ENCODE assay signal across 26 mouse cellular contexts in the genomic region with DNA sequence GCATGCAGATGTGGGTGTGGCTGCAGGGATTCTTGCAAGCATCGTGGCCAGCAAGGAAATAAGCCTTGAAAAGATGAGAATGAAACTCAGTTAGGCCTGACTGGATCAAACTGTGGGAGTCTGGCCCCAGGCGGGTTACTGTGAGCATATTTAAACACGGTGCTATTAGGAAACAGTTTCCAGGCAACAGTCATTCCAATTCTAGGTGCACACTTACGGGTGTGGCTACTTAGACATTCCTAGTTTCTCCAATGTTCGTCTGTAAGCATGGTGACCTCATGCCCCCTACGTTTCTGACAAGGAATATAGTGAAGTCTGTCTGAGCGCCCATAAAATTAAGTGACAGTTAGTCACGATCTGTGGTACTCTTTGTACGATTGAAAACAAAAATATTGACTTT. TPM values are rescaled to one million over a fixed set of nuclear protein-coding genes. Genes with fewer than 3 reads are reported as not detected.
A peak's percentile ranks its signal among the peaks of the same experiment; 100 is the strongest.
DNase-seq lines count a peak whose midpoint lies in the region; ATAC-seq and TF ChIP-seq lines count a peak whose summit lies in the region.
"Had no signal": no experiment of that assay in that cellular context is flagged by ENCODE, and none has a peak within 500 bp of the region (broad histone marks: within the 10 kb centered on the region; RNA-seq: fewer than 3 reads in every experiment).

No protein-coding gene starts in this region.

- WGBS in lung, postnatal 0 days = 59% methylated on average over 9 of the region's 9 CpGs

- TF ChIP-seq CTCF in lung, postnatal 0 days (IDR thresholded peaks at IDR 0.05) = no peak

- H3K4me1 ChIP-seq in lung, postnatal 0 days (ENCODE audit: insufficient read depth, low read depth, low read length) = no peaks in the 10 kb centered on the region
- H3K4me1 ChIP-seq: embryonic facial prominence, embryonic 12.5 days; hindbrain, embryonic 12.5 days; hindbrain, embryonic 15.5 days had no signal

- peak; percentile 83 for ATAC-seq in lung, postnatal 0 days
- ATAC-seq: CD4-positive, CD25-positive, alpha-beta regulatory T cell, adult 4 months; forebrain, embryonic 14.5 days; forebrain, postnatal 0 days had no signal

- H3K9me3 ChIP-seq in lung, postnatal 0 days (ENCODE audit: low read length) = no peaks in the 10 kb centered on the region
- H3K9me3 ChIP-seq: embryonic facial prominence, embryonic 15.5 days; hindbrain, embryonic 12.5 days; hindbrain, embryonic 15.5 days had no signal

- H3K36me3 ChIP-seq in lung, postnatal 0 days (ENCODE audit: insufficient read depth, low read length) = no peaks in the 10 kb centered on the region
- H3K36me3 ChIP-seq: hindbrain, embryonic 12.5 days; hindbrain, embryonic 15.5 days had no signal

- H3K27me3 ChIP-seq in lung, postnatal 0 days (replicated peaks; ENCODE audit: insufficient read depth, low read length) = no peaks in the 10 kb centered on the region
- H3K27me3 ChIP-seq: embryonic facial prominence, embryonic 12.5 days; embryonic facial prominence, embryonic 15.5 days; hindbrain, embryonic 12.5 days; hindbrain, embryonic 15.5 days had no signal

- H3K4me3 ChIP-seq in lung, postnatal 0 days (ENCODE audit: low read depth, low read length) = no peak overlapping the region
- H3K4me3 ChIP-seq: embryonic facial prominence, embryonic 12.5 days; embryonic facial prominence, embryonic 15.5 days; gastrocnemius, adult 2 months; hindbrain, embryonic 12.5 days; hindbrain, embryonic 15.5 days had no signal

- TF ChIP-seq EP300 in lung, postnatal 0 days (IDR thresholded peaks at IDR 0.05) = no peak

- DNase-seq in lung, postnatal 0 days (ENCODE audit: low spot score) = peak; percentile 80
- DNase-seq in lung, postnatal 10 days = no peak
- DNase-seq in retina, postnatal 1 day = peak; percentile 24
- DNase-seq in retina, embryonic 14.5 days (ENCODE audit: low spot score) = no peak
- peak; percentile 26 for DNase-seq in lung, postnatal 36 days
- no peak for DNase-seq in liver
- DNase-seq: adrenal gland, postnatal 10 days; adrenal gland, postnatal 36 days; cerebellum, adult 2 months; cerebellum, adult 9-11 months; cerebellum, postnatal 25 days; forebrain, postnatal 0 days; gastrocnemius, adult 2 months; gastrocnemius, postnatal 14 days; heart, adult 11 months had no signal

- no peak overlapping the region for H3K4me2 ChIP-seq in lung, postnatal 0 days (replicated peaks; ENCODE audit: low read depth, low read length)
- H3K4me2 ChIP-seq: embryonic facial prominence, embryonic 12.5 days; embryonic facial prominence, embryonic 15.5 days; heart, embryonic 11.5 days; hindbrain, embryonic 12.5 days; hindbrain, embryonic 15.5 days had no signal

- H3K9ac ChIP-seq in lung, postnatal 0 days (replicated peaks; ENCODE audit: low read depth) = no peak overlapping the region
- H3K9ac ChIP-seq: embryonic facial prominence, embryonic 12.5 days; embryonic facial prominence, embryonic 15.5 days; forebrain, postnatal 0 days; hindbrain, embryonic 12.5 days; hindbrain, embryonic 15.5 days had no signal

- no peak overlapping the region for H3K27ac ChIP-seq in lung, postnatal 0 days (ENCODE audit: low read length)
- H3K27ac ChIP-seq: embryonic facial prominence, embryonic 12.5 days; embryonic facial prominence, embryonic 15.5 days; gastrocnemius, adult 2 months; hindbrain, embryonic 12.5 days; hindbrain, embryonic 15.5 days had no signal

RNA-seq across cellular contexts. Expression of a gene that starts 16.4 kb away (rescaled TPM):
- polyA plus RNA-seq in lung, postnatal 0 days (2015; fragmentation: Nextera tagmentation; extraction: Ambion mirVana) = 0.11 and 0.19 TPM in 2 replicates

RNA-seq across cellular contexts. Expression of a gene that starts 43.5 kb away (rescaled TPM):
- 0.06 and 0.18 TPM in 2 replicates for polyA plus RNA-seq in lung, postnatal 0 days (2015; fragmentation: Nextera tagmentation; extraction: Ambion mirVana)
- polyA plus RNA-seq: C2C12 had no signal

RNA-seq across cellular contexts. Expression of a gene that starts 53.2 kb away (rescaled TPM):
- 2.1 and 2.4 TPM in 2 replicates for polyA plus RNA-seq in lung, postnatal 0 days (2015; fragmentation: Nextera tagmentation; extraction: Ambion mirVana)

RNA-seq across cellular contexts. Expression of a gene that starts 59.7 kb away (rescaled TPM):
- polyA plus RNA-seq in lung, postnatal 0 days (2015; fragmentation: Nextera tagmentation; extraction: Ambion mirVana) = not detected in 2 replicates
- polyA plus RNA-seq: C2C12; CD4-positive, CD25-positive, alpha-beta regulatory T cell, adult 4 months; embryonic facial prominence, embryonic 12.5 days; embryonic facial prominence, embryonic 15.5 days; forebrain, embryonic 11.5 days; forebrain, embryonic 14.5 days; heart, embryonic 11.5 days; heart, embryonic 14.5 days; heart, postnatal 0 days; hindbrain, embryonic 12.5 days; hindbrain, embryonic 15.5 days had no signal

Comparison
In these comparisons a context has a peak if more than half of its experiments do, and no peak if none do; other contexts are left out.
1. DNase-seq: peak in lung, postnatal 0 days (single experiment), retina, postnatal 1 day (single experiment) and lung, postnatal 36 days (single experiment); none in lung, postnatal 10 days (single experiment), retina, embryonic 14.5 days (single experiment) and liver (single experiment).